Mouse (Mus musculus): Measurements from ENCODE around the gene Tgif1.

DNA sequence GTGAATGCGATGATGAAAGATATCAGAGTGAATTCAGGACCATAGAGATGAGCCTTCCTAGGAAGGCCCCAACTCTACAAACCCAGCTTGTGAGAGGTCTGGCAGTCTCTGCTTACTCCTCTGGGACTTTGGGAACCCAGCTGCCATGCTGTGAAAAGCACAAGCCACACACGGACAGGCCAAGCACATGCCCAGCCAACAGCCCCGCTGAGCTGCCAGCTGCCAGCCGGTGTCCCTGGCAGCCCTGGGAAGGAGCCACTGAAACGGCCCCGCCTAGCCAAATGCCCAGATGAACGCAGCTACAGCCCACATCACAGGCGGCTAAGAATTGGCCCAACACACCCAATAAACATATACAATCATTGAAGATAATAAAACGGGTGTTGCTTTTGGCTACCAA lies 41.5 kb upstream of the Tgif1 start:
- TF ChIP-seq POLR2A (IDR thresholded peaks at IDR 0.05; ENCODE audit: control insufficient read depth, extremely low read depth, insufficient read depth, low read length, poor library complexity) (no peak), CTCF (IDR thresholded peaks at IDR 0.05; ENCODE audit: borderline replicate concordance, control insufficient read depth, extremely low read depth, insufficient read depth, low read length, poor library complexity) (no peak)
